Mouse (Mus musculus) lung, postnatal 0 days (tissue): ENCODE measurements around the gene Olfr724.
"Not testable (repeated sequence)": the region's sequence is repeated elsewhere in the genome, so short reads cannot be mapped to it uniquely, and the experiment has no call there.

Source experiments
- CTCF ChIP-seq: IDR thresholded peaks from 2 replicates; pipeline ENCODE4 v1.5.1; 2016; ENCODE audit warnings: antibody characterized with exemption, mild to moderate bottlenecking
- EP300 ChIP-seq: IDR thresholded peaks from 2 replicates; pipeline ENCODE4 v1.6.1; 2016; ENCODE audit warnings: antibody characterized with exemption, mild to moderate bottlenecking, control low read depth

- not testable (repeated sequence) for TF ChIP-seq CTCF, EP300
Measured at GRCm38 (mm10) chr14:49931687-49932086, 31.4 kb downstream of the Olfr724 start, which contains the start of gene Olfr723.
